Mouse (Mus musculus) T-helper 2 cell (primary cell): ENCODE measurements around the gene Iqcc.

Experiments
- in situ Hi-C: fragments of 300-600 bp; cut with MboI, MseI; formaldehyde crosslinking; loops from one replicate; pipeline ENCODE4 v1.15.1; 2025; ENCODE audit warnings: high pct_unique_total_duplicates

Iqcc gene

DNA sequence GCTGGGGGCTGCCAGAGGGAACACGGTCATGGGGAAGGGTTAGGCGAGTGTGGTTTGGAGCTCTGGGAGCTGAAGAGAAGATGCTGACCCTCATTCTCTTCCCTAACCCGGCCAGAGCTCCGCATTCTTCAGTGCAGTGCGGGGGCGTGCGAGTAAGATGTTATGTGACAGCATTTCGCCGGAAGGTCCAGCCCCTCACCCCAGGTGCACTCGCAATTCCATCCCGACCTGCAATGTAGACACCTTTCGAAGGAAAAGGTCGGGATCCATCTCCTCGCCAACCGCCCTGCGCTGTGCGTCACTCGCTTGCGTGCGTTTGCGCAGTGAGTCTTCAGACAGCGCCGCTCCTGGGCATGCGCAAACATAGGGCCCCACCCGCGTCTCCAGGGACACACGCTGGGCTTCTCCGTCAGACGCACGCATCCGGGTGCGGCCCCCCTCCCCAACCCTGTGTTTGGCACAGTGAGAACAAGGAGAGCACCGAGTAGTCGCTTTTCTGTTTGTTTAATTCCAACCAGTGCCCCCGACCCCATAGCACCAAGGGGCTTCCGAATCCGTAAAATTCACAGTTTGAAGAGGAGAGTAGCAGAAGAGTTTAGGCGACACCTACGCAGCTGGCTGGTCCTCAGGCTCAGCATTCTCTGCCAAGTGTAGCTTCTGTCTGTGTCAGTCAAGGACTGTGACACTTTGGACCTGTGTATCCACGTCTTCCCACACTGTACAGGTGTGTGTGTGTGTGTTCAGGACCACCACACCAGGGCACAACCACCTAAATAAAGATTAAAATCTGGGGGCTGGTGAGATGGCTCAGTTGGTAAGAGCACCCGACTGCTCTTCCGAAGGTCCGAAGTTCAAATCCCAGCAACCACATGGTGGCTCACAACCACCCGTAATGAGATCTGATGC lies at the start of gene Iqcc:
TSS of gene Iqcc (minus strand) at position 314 of the 906 bp plus-strand sequence.
- in situ Hi-C loops = no loop called here

DNA sequence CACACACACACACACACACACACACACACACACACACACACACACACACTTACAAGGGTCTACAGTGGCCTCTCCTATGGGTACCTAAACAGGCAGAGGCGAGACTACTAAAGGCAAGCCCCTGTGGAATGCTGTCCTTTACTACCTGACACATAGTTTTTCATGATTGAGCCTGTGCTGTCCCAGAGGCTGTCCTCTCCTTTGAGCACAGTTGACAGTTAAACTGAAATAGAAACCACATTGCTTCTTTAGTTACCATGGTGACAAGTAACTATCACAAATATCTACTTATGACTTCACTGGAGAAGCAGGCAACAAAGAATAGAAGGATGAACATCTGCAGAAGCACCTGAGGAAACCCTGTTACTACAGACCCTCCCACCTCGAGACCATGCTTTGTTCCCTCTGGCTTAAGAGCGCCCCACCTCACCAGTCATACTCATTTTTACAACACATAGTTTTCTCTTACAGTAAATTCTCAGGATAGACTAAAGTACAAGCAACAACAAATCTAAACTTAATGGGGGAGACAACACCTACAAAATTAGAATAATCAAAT lies 43.4 kb upstream of the Iqcc start:
- in situ Hi-C loops = loop anchor here (25.0 kb wide), 1 partner anchor 700 kb away; the partner anchor contains the start of genes Snrnp40 and Zcchc17

DNA sequence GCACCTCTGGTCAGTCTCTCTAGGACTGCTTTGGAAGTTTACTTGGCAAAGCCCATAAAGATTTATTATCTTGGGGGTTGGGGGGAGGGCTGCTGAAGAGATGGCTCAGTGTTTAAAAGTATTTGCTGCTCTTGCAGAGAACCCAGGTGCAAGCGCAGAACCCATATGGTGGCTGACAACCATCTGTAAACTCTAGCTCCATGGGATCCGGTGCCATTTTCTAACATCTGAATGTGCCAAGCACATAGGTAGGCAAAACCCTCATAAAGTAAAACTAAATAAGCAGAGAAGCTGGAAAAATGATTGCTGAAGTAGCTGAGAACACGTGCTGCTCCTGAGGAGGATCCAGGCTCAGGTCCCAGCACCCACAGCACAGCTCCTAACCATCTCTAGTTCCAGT lies 42.7 kb upstream of the Iqcc start:
- in situ Hi-C loops = loop anchor here (25.0 kb wide), 1 partner anchor 701 kb away; the partner anchor contains the start of genes Snrnp40 and Zcchc17

DNA sequence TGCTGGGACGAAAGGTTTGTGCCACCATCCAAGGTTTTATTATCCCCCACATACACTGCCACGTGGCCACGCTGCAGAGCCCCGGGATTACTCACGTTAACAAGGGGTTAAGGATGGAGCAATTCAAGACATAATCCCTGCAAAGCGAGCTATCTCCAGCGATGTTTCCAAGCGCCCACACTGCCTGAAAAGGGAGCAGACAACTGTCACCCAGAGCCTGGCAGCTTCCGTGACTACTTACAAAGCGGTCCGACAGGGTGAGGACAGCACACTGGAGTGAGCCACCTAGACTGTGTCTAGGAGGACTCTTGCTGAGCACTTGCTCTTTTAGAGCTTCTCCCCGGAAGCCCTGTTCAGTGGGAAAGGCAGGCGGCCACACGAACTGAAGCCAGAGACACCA lies 35.9 kb upstream of the Iqcc start:
- in situ Hi-C loops = loop anchor here (25.0 kb wide), 1 partner anchor 708 kb away; the partner anchor contains the start of genes Snrnp40 and Zcchc17

DNA sequence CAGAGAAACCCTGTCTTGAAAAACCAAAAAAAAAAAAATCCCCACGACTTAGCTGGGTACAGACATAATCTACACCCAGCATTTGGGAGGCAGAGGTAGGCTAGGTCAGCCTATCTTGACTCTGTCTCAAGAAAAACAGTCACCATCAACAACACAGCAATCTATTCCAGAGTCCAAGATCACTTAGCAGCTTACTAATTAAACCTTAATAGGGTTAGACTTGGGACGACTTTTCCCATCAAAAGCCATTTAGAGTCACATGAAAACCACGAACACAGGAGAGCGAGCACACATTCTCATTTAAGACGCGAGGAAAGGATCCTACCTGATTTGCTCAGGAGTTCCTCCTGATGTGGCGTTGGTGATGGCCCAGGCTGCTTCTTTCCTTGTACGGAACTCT lies 31.5 kb upstream of the Iqcc start:
- in situ Hi-C loops = loop anchor here (25.0 kb wide), 1 partner anchor 712 kb away; the partner anchor contains the start of genes Snrnp40 and Zcchc17

DNA sequence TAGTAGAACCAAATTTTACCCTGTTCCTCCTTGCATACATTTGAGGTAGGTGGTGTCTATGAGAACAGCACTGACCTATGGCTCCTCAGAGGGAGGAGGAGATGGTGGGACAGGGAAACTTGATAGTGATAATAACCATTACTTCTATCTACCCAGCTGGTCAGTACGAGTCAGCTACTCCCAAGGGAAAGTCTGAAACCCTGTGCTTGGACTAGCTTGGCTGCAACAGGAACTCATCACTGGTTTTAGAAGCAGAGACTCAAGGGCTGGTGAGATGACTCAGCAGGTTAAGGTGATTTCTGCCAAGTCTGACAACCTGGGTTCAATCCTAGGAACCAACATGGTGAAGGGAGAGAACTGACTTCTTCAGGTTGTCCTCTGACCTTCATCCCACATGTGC lies 29.8 kb upstream of the Iqcc start:
- in situ Hi-C loops = no loop called here

DNA sequence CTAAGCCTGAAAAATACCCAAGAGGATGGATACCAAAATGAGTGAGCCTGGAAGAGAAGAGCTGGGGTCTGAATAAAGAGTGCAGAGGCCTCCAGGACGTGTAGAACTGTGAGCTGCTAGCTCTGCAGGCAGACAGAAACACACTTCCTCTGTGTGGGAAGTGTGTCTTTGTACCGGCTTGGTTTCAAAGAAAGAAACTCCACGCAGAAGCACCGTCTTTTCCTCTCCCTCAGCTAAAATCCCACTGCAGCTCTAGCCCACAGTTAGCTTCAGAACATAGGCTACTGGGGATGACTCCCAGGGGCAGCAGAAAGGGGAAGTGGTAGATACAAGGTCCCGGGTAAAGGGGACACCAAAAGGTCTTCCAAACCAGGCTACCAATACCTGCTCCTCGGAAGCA lies 26.3 kb upstream of the Iqcc start:
- in situ Hi-C loops = no loop called here

DNA sequence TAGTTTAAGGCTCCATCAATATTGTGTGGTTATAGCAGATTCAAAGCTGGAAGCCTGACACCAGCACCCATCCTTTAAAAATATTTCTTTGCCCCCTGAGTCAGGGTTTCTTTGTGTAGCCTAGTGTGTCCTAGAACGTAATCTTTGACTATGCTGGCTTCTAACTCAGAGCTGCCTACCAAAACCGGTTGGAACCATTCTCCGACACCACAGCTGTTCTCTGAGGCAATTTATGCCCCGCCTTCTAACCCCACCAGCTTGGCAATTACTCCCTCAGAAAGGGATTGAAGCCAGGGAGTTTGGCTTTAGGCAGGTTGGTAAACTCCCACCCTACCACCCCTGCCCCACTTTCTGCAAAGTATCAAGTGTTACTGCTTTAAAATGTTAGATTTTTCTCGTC lies 22.9 kb upstream of the Iqcc start:
- in situ Hi-C loops = no loop called here

DNA sequence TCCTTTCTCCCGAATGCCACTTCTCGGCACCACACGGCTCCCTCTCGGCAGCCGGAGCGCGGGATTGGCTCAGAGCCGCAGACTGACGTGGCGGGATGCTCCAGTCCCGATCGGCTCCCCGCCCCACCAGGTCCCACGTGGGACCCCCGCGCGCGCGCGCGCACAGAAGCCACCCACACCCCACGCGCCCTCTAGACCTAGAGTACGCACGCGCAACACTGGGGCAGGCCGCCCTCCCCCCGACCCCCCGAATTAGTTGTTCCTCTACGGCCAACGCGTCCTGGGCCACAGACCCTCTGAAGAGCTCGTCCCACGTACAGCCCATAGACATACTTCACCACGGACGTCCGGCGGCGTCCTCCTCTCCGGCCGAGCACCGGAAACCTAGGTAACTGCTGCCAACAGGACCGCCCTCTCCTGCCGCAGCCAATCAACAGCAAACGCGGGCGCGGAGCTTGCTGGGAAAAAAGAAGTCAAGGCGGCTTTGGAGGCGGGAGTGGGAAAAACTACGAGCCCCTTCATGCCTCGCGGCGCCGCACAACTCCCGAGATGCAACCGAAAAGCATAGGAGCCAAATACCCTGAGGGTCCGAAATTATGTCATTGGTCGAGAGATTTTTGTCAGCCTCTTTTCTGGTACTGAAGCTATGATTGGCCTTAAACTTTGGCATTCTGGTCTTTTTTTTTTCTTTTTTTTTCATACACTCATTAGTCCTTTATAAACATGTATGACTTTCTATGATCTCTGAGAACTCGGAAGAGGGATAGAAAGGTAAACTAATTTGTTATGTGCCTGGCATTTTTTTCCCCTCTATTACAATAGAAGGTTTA lies 22.0 kb upstream of the Iqcc start, which contains the start of gene Txlna:
TSS of gene Txlna (minus strand) at position 428 of the 830 bp plus-strand sequence.
- in situ Hi-C loops = no loop called here

DNA sequence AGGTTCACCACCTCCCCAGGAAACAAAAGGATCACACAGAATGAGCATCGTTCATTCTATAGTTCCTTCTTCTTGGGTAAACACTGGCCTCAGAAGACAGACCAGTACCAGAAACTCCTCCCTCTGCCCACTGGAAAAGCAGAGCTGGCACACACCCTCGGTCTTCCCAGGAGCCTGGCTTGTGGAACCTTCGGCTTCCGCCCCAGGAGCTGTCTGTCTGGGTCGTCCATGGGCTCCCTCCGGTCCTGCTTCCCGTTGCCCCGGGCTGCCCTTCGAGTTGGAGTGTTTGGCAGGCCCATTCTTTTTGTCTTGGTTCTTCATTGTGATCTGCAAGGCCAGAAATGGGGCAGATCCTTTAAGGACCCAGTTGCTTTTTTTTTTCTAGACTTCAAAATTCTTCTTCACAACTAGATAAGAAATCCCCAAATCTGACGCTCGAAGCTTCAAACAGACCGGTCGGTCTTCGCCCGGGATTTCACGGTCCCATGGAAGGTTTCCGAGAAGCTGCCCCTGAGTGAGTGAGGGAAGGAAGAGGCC lies 21.3 kb upstream of the Iqcc start:
- in situ Hi-C loops = no loop called here

DNA sequence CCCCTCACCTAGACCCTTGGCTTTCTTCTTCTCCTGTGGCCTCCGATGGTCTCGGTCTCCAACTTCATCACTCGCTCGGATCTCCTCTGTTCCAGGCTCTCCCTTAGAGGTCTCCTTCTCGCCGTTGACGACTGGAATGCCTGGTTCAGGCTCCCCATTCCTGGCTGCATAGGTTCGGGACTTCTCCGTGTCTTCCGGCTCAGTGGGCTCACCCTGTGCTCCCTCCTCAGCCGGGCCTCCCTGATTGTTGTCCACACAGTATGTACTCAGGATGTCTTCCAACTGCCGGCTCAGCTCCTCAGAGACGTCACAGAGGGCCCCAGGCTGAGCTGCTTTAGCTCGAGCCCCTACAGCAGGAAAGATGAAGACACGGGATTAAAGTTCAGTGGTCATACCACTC lies 20.3 kb upstream of the Iqcc start:
- in situ Hi-C loops = no loop called here

DNA sequence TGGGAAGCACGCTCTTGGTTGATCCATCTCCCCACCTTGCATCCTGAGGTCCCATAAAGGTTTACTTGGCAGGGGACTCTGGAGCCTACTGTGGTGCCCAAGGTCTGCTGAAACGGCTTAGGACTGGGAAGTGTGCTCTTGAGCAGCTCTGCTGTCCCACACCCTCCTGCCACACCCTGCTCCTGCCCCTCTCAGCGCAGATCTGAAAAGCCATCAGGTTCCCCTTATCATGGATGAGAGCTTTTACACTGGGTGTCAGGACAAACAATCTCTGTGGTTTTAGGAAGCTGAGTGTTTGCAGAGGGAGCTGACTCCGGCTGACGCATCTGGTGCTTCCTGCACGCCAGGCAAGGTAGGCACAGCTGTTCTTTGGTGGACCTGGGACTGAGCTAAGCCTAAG lies 15.0 kb upstream of the Iqcc start:
- in situ Hi-C loops = loop anchor here (5.0 kb wide), 1 partner anchor 93 kb away; no protein-coding TSS in a partner anchor

DNA sequence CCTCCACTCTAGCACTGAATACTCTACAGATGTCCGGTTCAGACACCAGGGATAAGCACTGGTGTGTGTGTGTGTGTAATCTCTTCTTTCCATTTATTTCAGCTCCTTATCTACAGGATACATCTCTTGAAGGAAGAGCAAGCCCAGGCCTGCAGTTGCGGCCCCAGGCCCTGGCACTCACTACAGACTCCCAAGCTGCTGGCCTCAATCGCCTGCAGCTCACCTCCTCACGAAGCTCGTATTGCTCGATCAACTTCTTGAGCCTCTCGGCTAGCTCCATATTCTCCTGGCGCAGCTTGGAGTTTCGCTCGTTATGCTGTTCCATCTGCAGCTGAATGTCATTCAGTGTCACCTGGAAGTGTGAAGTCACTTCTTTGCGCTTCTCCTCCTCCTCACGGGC lies 13.0 kb upstream of the Iqcc start:
- in situ Hi-C loops = loop anchor here (5.0 kb wide), 1 partner anchor 95 kb away; no protein-coding TSS in a partner anchor

DNA sequence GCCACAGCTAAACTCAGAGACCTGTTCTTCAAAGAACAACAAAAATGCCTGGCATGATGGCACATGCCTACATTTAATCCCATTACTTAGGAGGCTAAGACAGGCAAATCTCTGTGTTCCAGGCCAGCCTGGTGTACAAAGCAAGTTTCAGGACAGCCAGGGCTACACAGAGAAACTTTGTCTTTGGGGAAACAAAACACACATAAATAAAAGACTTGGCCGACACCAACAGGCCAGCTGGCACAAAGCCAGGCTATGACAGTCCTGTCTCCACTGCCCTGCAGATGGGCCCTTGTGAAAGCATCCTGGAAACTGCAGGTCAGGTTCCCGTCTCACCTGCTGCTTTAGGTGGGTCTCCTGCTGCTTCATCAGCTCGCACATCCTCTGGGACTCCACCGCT lies 12.0 kb upstream of the Iqcc start:
- in situ Hi-C loops = loop anchor here (5.0 kb wide), 1 partner anchor 96 kb away; no protein-coding TSS in a partner anchor

DNA sequence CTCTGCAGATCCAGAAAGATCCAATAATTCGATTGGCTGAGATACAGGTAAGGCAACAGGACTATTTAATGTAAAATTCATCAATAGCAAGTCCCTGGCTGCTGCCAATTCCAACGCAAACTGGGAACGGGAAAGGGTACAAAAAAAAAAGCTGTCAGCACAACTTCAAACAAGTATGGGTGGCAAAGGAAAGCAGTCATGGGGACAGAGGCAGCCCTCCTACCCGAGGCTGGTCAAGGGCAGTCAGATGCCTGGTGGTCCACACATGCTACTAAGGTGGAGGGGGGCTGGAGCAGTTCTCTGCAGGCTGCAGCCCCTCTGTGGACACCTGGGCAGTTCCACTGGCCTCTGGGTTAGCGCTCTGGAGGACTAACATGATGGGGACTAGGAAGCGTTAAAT lies 7.1 kb upstream of the Iqcc start:
- in situ Hi-C loops = no loop called here

DNA sequence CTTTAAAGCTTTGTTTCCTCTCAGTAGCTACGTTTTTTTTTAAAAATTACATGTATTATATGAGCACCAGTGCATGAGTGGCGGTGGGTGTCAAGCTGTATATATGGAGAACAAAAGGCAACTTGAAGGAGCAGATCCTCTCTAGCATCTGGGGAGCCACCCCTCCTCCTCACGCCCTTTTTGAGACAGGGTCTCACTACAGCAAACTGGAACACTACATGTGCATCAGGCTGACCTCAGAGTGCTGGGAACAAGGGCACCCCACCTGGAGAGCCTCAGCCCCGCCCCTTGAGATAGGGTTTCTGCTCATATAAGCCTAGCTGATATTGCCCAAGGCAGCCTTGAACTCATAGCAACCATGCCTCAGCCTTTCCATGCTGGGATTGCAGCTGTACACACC lies 6.6 kb upstream of the Iqcc start:
- in situ Hi-C loops = no loop called here

DNA sequence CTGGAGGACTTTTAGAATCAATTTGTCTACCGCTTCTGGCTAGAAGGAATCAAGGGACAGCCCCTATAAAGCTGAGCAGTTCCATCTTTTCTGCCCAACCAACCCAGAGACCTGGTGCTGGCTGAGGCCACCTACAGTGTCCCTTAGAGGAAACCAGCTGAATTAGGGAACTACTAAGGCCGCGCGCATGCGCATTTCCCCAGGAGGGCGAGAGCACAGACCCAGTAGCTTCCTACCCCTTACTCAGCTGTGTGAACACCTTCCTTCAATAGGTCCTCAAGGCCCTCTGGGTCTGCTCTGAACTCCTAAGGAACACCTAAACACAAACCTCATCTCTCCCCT lies 6.1 kb upstream of the Iqcc start:
- in situ Hi-C loops = no loop called here

DNA sequence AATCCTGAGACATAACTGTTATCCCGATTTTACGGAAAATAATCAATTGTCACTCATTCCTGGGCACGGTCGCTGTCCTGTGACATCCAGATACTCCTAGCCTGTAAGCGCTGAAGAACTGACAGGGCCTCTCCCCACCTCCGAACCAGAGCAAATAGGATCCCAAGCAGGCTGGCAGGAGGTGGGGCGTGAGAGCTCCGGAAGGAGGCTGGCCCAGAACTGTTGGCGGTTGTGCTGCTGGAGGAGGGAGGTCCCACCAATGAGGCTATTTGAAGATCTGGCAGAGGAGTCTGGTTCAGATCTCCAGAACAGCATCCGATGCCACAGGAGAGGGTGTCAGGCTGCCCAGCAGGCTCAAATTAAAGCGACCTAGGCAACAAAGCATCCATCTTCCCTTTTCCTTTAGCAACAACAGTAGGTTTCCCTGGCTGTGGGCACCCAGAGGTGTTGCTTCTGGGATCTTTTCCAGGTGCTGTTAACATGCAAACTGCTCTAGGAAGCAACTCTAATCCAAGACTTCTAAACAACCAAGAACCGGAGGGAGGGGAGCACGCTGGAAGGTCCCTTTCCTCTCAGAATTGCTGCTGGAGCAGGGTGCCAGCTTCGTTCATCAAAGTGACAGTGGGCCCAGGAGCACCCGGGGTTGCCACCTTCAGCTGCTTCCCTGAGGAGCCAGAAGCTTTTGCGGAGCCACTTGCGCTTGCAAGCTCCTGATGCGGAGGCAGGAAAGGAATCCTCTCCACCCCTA lies 5.6 kb upstream of the Iqcc start:
- in situ Hi-C loops = loop anchor here (5.0 kb wide), 1 partner anchor 67 kb away; no protein-coding TSS in a partner anchor

DNA sequence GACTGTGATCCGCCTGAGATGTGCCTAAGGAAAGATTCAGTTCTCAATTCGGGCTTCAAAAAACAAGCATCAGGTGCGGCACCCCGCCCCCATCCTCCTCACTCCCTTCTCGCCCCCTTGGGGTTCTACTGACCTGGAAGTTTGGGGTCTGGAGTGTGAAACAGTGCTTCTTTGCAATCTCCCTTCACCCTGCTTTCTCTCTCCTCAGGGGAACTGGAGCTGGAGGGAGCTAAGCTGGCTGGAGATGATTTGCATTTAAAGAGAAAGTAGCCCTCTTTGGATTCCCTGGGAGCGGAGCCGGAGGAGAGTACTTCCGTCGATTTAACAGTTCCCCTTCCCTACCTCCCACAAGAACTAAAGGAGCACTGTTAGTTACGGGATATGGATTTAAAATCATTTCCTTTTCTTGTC lies 4.8 kb upstream of the Iqcc start, which contains the start of gene Ccdc28b:
TSS of gene Ccdc28b (minus strand) at position 267 of the 411 bp plus-strand sequence.
- in situ Hi-C loops = loop anchor here (5.0 kb wide), 1 partner anchor 66 kb away; no protein-coding TSS in a partner anchor

DNA sequence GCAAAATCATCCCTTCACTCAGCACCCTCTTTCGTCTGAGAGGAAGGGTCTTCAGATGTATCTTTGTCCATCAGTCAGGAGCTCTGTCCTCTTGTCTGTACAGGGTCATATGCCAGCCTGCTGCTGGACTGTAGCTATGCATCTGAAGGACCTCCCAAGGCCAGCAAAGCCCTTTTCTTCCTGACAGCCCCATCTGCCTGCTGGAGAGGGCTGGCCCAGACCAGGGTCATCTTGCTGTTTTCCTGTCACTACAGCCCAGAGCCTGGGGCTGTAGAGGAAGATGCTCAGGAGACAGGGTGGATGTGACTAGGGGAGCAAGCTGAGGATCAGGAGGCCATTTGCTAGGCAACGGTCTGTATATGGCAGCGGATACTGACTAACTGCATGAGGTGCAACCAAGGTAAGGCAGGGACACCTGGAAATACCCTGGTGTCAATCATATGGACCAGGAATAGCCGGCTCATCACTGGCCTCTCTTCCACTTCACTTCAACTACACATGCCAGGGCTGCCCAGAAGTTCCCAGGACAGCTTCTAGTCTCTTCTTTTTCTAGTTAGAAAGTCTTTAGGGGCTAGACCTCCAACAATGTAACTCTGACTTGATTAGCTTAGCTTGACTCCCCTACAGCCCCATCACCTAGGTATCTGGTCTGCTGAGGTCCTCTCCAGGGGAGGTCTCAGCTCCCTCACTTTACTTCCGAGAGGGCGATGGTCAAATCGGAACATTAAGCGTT lies 4.1 kb upstream of the Iqcc start:
- in situ Hi-C loops = loop anchor here (5.0 kb wide), 1 partner anchor 66 kb away; no protein-coding TSS in a partner anchor
